Mouse (Mus musculus) ES-CJ7 (cell line): ENCODE measurements at regions not wholly inside any gene's neighbourhood (a gene's known extent, or its start where the extent isn't known, plus 50 kb on each side); places are given as distances from the start of the nearest gene placed in this dataset.

Experiments
- DNase-seq: peaks from one replicate; pipeline ENCODE4 v3.0.0; 2011; ENCODE audit warnings: low read depth, low spot score

- DNase-seq = no peak
Measured at GRCm38 (mm10) chr16:78247189-78247588, 54.1 kb upstream of the Cxadr start.

GRCm38 (mm10) chr16:78242678-78243077 is 58.6 kb upstream of the Cxadr start:
- no peak for DNase-seq

- no peak for DNase-seq
Measured at GRCm38 (mm10) chr16:78240152-78240551, 61.1 kb upstream of the Cxadr start.

GRCm38 (mm10) chr16:78238052-78238701 is 63.1 kb upstream of the Cxadr start:
- peak; percentile 67 for DNase-seq

GRCm38 (mm10) chr16:78237641-78238051 is 63.6 kb upstream of the Cxadr start:
- DNase-seq = no peak

GRCm38 (mm10) chr16:78236746-78237640 is 64.3 kb upstream of the Cxadr start:
- DNase-seq = peak; percentile 14

GRCm38 (mm10) chr16:78232205-78232604 is 69.1 kb upstream of the Cxadr start:
- DNase-seq = no peak

GRCm38 (mm10) chr16:78229013-78229412 is 72.3 kb upstream of the Cxadr start:
- DNase-seq = no peak

GRCm38 (mm10) chr16:78222377-78222776 is 78.9 kb upstream of the Cxadr start:
- DNase-seq = no peak

GRCm38 (mm10) chr16:78221781-78222180 is 79.5 kb upstream of the Cxadr start:
- DNase-seq = no peak

- DNase-seq = no peak
Measured at GRCm38 (mm10) chr16:78217633-78218032, 83.7 kb upstream of the Cxadr start.

- DNase-seq = no peak
Measured at GRCm38 (mm10) chr16:78216752-78217351, 84.4 kb upstream of the Cxadr start.

- DNase-seq = no peak
Measured at GRCm38 (mm10) chr16:78211687-78212086, 89.6 kb upstream of the Cxadr start.

- no peak for DNase-seq
Measured at GRCm38 (mm10) chr16:78208321-78208720, 93.0 kb upstream of the Cxadr start.

GRCm38 (mm10) chr16:78204332-78204731 is 97.0 kb upstream of the Cxadr start:
- DNase-seq = no peak

GRCm38 (mm10) chr16:78200044-78200830 is 101.1 kb upstream of the Cxadr start:
- no peak for DNase-seq

- DNase-seq = no peak
Measured at GRCm38 (mm10) chr16:78199252-78199651, 102.0 kb upstream of the Cxadr start.

- DNase-seq = peak; percentile 68
Measured at GRCm38 (mm10) chr16:78198642-78199121, 102.6 kb upstream of the Cxadr start.

- peak; percentile 84 for DNase-seq
Measured at GRCm38 (mm10) chr16:78197252-78197896, 103.9 kb upstream of the Cxadr start.

GRCm38 (mm10) chr16:78170627-78171605 is 130.4 kb upstream of the Cxadr start:
- DNase-seq = no peak
